Mouse (Mus musculus) retina, adult 2 months (tissue): ENCODE measurements around the gene Serpinb12.
"Not testable (repeated sequence)": the region's sequence is repeated elsewhere in the genome, so short reads cannot be mapped to it uniquely, and the experiment has no call there.

Source experiments
- DNase-seq: peaks from one replicate; pipeline ENCODE4 v3.0.0-alpha.2; 2012; ENCODE audit warnings: low read depth, low spot score

Gene Serpinb12

GRCm38 (mm10) chr1:106934265-106934664 is at the start of gene Serpinb12:
Gene Serpinb12, plus strand, starts transcription at chr1:106934449.
- no peak for DNase-seq

GRCm38 (mm10) chr1:106895142-106895541 is 39.1 kb upstream of the Serpinb12 start:
- not testable (repeated sequence) for DNase-seq

DNA sequence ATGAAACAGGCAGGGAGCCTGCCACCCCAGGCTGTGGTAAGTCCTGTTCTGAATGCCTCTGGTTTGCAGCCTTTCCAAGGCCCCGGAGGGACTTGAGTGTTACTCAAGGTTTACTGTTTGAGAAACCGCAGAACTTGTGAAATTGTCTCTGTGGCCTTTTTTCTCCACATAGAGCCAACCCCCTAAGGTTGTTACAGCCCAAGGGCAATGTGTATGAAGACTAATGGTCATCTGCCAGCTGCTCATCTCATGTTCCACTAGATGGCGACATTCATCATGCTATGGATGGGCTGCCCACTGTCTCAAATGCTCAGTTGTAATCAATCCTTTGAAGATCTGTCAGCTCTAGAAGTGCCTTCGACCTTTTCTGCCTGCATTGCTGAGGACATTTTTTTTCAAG is 32.8 kb upstream of the Serpinb12 start:
- DNase-seq: no peak

DNA sequence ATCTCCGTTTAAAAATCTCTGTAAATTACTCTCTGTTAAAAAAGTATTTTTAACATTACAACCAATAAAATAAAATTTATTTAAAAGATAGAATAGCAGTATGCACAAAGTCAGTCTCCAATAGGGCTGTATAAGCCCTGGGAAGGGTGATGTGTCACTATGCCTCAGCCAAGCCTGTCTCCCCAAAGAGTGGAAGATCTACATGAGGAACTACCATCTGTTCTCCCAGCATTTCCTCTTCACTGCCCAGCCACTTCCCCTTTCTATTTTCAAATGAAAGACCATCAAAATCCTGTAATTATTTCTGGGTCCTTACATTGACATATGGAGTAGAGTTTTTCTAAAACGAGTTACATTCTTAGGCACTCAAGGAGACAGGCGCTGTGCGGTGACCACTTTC is 2.3 kb upstream of the Serpinb12 start:
- DNase-seq: no peak

GRCm38 (mm10) chr1:106933658-106934057 is 591 bp upstream of the Serpinb12 start:
- DNase-seq: no peak

- DNase-seq: no peak
These were observed 13.0 kb downstream of the Serpinb12 start for GRCm38 (mm10) chr1:106947217-106947616.

- no peak for DNase-seq
These were observed 25.7 kb downstream of the Serpinb12 start for GRCm38 (mm10) chr1:106959981-106960380.

DNA sequence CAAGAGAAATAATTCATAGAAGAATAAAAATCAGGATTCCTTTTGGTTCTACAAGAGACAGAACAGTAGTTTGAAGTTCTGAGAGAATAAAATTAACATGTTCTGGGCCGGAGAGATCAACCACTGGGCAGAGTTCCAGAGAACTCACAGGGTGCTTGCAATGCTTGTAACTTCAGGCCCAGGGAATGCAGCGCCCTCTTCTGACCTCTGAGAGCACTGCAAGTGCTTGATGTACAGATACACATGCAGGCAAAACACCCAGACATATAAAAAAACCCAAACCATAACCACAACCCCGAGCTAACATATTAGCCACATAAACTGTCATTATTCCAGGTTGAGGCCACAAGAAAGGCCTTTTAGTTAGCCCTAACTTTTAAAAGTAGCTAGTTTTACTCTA is 26.8 kb downstream of the Serpinb12 start:
- no peak for DNase-seq

- no peak for DNase-seq
These were observed 46.4 kb downstream of the Serpinb12 start, which contains the start of gene Serpinb13 for GRCm38 (mm10) chr1:106980684-106981083. Gene Serpinb13, plus strand, starts transcription at chr1:106980984.

DNA sequence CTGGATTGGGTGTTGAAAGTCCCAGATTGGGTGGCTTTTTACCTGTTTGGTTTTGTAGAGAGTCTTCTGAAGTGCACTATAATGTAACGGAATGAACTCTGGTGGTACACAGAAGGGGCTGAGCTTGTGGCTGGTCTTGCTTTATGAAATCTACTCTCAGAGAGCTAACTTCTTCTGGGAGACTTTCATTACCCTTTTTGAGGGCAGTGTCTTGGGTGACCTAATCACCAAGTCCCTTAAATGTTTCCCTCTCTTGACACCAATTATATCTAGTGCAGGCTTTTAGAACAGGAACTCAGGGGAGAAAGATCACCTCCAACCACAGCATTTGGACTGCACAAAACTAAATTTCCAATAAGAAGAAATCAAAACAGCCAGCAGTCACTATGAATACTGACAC is 48.8 kb downstream of the Serpinb12 start:
- DNase-seq: no peak

GRCm38 (mm10) chr1:106983865-106984264 is 49.6 kb downstream of the Serpinb12 start:
- no peak for DNase-seq

- no peak for DNase-seq
These were observed 66.2 kb downstream of the Serpinb12 start for GRCm38 (mm10) chr1:107000424-107000823.

GRCm38 (mm10) chr1:107001754-107002153 is 67.5 kb downstream of the Serpinb12 start:
- no peak for DNase-seq

GRCm38 (mm10) chr1:107006316-107006715 is 72.1 kb downstream of the Serpinb12 start:
- DNase-seq: no peak
